Mouse (Mus musculus) MEL (cell line): ENCODE results near the gene Adamtsl1. TPM values are rescaled to one million over a fixed set of nuclear protein-coding genes. Genes with fewer than 3 reads are reported as not detected.

Experiments used
- DNase-seq: peaks from one replicate; pipeline ENCODE4 v3.0.0; 2011; ENCODE audit warnings: low read depth, low spot score
- H3K27ac ChIP-seq: 2 replicates; pipeline ENCODE4 v1.5.1; 2012; ENCODE audit warnings: low read depth, mild to moderate bottlenecking, control low read depth, low read length, moderate library complexity; ENCODE audit not compliant: control insufficient read depth
- H3K27me3 ChIP-seq, 2 experiments: fragments of 150-350 bp in 1 of 2; sonication (generic) in 1 of 2; 2 replicates each; pipeline ENCODE4 v1.6.1; 2012; ENCODE audit warnings: low read length in 2 of 2, mild to moderate bottlenecking in 2 of 2, improper control_type of control experiment in 1 of 2, moderate library complexity in 1 of 2; ENCODE audit not compliant: insufficient read depth in 2 of 2, control insufficient read depth in 1 of 2
- H3K36me3 ChIP-seq, 2 experiments: 2 replicates each; pipeline ENCODE4 v1.6.1; 2012 to 2014; ENCODE audit warnings: low read length in 2 of 2, improper control_type of control experiment in 1 of 2, inconsistent platforms in 1 of 2, mild to moderate bottlenecking in 1 of 2; ENCODE audit not compliant: insufficient read depth in 2 of 2, control insufficient read depth in 1 of 2
- H3K4me1 ChIP-seq, 2 experiments: fragments of 150-350 bp in 1 of 2; sonication (generic) in 1 of 2; 2 replicates each; pipeline ENCODE4 v1.6.1; 2012; ENCODE audit warnings: low read length in 2 of 2, improper control_type of control experiment in 1 of 2, mild to moderate bottlenecking in 1 of 2; ENCODE audit not compliant: insufficient read depth in 2 of 2, control insufficient read depth in 1 of 2
- H3K4me3 ChIP-seq, 2 experiments: fragments of 150-350 bp in 1 of 2; sonication (generic) in 1 of 2; 2 replicates each; pipeline ENCODE4 v1.5.1; 2012; ENCODE audit warnings: low read depth in 2 of 2, low read length in 2 of 2, mild to moderate bottlenecking in 2 of 2, moderate library complexity in 2 of 2, control low read depth in 1 of 2, improper control_type of control experiment in 1 of 2; ENCODE audit not compliant: control insufficient read depth in 1 of 2, insufficient read depth in 1 of 2
- H3K79me2 ChIP-seq: 2 replicates; pipeline ENCODE4 v1.6.1; 2012; ENCODE audit warnings: mild to moderate bottlenecking, low read length, moderate library complexity; ENCODE audit not compliant: control insufficient read depth, poor library complexity, insufficient read depth
- H3K9ac ChIP-seq: 2 replicates; pipeline ENCODE4 v1.6.1; 2012; ENCODE audit warnings: low read depth, mild to moderate bottlenecking, control low read depth, low read length, moderate library complexity; ENCODE audit not compliant: control insufficient read depth, poor library complexity, severe bottlenecking
- H3K9me3 ChIP-seq: fragments of 150-350 bp; sonication (generic); replicated peaks from 2 replicates; pipeline ENCODE4 v1.6.1; 2012; ENCODE audit warnings: mild to moderate bottlenecking, low read length, improper control_type of control experiment, moderate library complexity; ENCODE audit not compliant: insufficient read depth
- CHD1 ChIP-seq: IDR thresholded peaks from 2 replicates; pipeline ENCODE4 v1.6.1; 2012; ENCODE audit warnings: low read depth, mild to moderate bottlenecking, inconsistent platforms, low read length, improper control_type of control experiment
- CTCF ChIP-seq, 3 experiments: IDR thresholded peaks in 2 of 3; conservative IDR thresholded peaks in 1 of 3; 2 replicates each; pipeline ENCODE4 v1.5.1; 2011 to 2012; ENCODE audit warnings: low read length in 3 of 3, low read depth in 2 of 3, mild to moderate bottlenecking in 2 of 3, improper control_type of control experiment in 1 of 3, inconsistent platforms in 1 of 3, mixed read lengths in 1 of 3, moderate library complexity in 1 of 3; ENCODE audit not compliant: control insufficient read depth in 1 of 3, insufficient read depth in 1 of 3, poor library complexity in 1 of 3, severe bottlenecking in 1 of 3
- ELF1 ChIP-seq: IDR thresholded peaks from 2 replicates; pipeline ENCODE4 v1.6.1; 2014; ENCODE audit warnings: low read depth, mild to moderate bottlenecking, inconsistent platforms, low read length, improper control_type of control experiment, moderate library complexity
- EP300 ChIP-seq, 2 experiments: IDR thresholded peaks; 2 replicates each; pipeline ENCODE4 v1.6.1; 2011; ENCODE audit warnings: improper control_type of control experiment in 2 of 2, low read length in 2 of 2, low read depth in 1 of 2, mild to moderate bottlenecking in 1 of 2
- GABPA ChIP-seq: IDR thresholded peaks from 2 replicates; pipeline ENCODE4 v1.6.1; 2012; ENCODE audit warnings: low read depth, mild to moderate bottlenecking, inconsistent platforms, low read length, improper control_type of control experiment, moderate library complexity
- GATA1 ChIP-seq: IDR thresholded peaks from 2 replicates; pipeline ENCODE4 v1.6.1; 2011; ENCODE audit warnings: low read depth, low read length, improper control_type of control experiment
- HCFC1 ChIP-seq: IDR thresholded peaks from 2 replicates; pipeline ENCODE4 v1.6.1; 2012; ENCODE audit warnings: low read depth, mild to moderate bottlenecking, inconsistent platforms, low read length, improper control_type of control experiment, moderate library complexity
- JUND ChIP-seq: IDR thresholded peaks from 2 replicates; pipeline ENCODE4 v1.6.1; 2011; ENCODE audit warnings: low read depth, mild to moderate bottlenecking, improper control_type of control experiment, low read length
- KAT2A ChIP-seq: conservative IDR thresholded peaks from 2 replicates; pipeline ENCODE4 v1.6.1; 2012; ENCODE audit warnings: low read depth, low read length, improper control_type of control experiment, inconsistent platforms
- MAFK ChIP-seq: IDR thresholded peaks from 2 replicates; pipeline ENCODE4 v1.6.1; 2011; ENCODE audit warnings: low read depth, mild to moderate bottlenecking, low read length, improper control_type of control experiment, borderline replicate concordance
- MAX ChIP-seq: IDR thresholded peaks from 2 replicates; pipeline ENCODE4 v1.6.1; 2011; ENCODE audit warnings: low read length, improper control_type of control experiment
- MEF2A ChIP-seq: IDR thresholded peaks from 2 replicates; pipeline ENCODE4 v1.6.1; 2014; ENCODE audit warnings: low read depth, mild to moderate bottlenecking, inconsistent platforms, low read length, improper control_type of control experiment; ENCODE audit not compliant: poor library complexity, insufficient replicate concordance, severe bottlenecking; ENCODE audit errors: extremely low read depth
- MXI1 ChIP-seq: IDR thresholded peaks from 2 replicates; pipeline ENCODE4 v1.6.1; 2011; ENCODE audit warnings: mild to moderate bottlenecking, low read depth, low read length, improper control_type of control experiment
- MYC ChIP-seq: IDR thresholded peaks from 2 replicates; pipeline ENCODE4 v1.6.1; 2011; ENCODE audit warnings: low read depth, mild to moderate bottlenecking, low read length, improper control_type of control experiment, moderate library complexity
- NELFE ChIP-seq: IDR thresholded peaks from 2 replicates; pipeline ENCODE4 v1.6.1; 2011; ENCODE audit warnings: low read depth, low read length, improper control_type of control experiment
- POLR2A ChIP-seq, 2 experiments: IDR thresholded peaks; 2 replicates each; pipeline ENCODE4 v1.6.1; 2011 to 2012; ENCODE audit warnings: low read length in 2 of 2, mild to moderate bottlenecking in 2 of 2, control low read depth in 1 of 2, improper control_type of control experiment in 1 of 2, low read depth in 1 of 2, moderate library complexity in 1 of 2; ENCODE audit not compliant: control insufficient read depth in 1 of 2, insufficient read depth in 1 of 2, poor library complexity in 1 of 2
- POLR2AphosphoS2 ChIP-seq: IDR thresholded peaks from 2 replicates; pipeline ENCODE4 v1.6.1; 2011; ENCODE audit warnings: low read length, improper control_type of control experiment
- POLR2AphosphoS5 ChIP-seq: IDR thresholded peaks from 2 replicates; pipeline ENCODE4 v1.6.1; 2012; ENCODE audit warnings: low read depth, borderline replicate concordance, mild to moderate bottlenecking, inconsistent platforms, low read length, moderate library complexity, mixed read lengths
- RAD21 ChIP-seq: IDR thresholded peaks from 2 replicates; pipeline ENCODE4 v1.6.1; 2011; ENCODE audit warnings: mild to moderate bottlenecking, low read depth, low read length, improper control_type of control experiment
- SIN3A ChIP-seq: IDR thresholded peaks from 2 replicates; pipeline ENCODE4 v1.6.1; 2012; ENCODE audit warnings: low read length, improper control_type of control experiment, inconsistent platforms
- TBP ChIP-seq: IDR thresholded peaks from 2 replicates; pipeline ENCODE4 v1.8.0; 2011; ENCODE audit warnings: low read depth, low read length, improper control_type of control experiment
- USF2 ChIP-seq, 2 experiments: IDR thresholded peaks; 2 replicates each; pipeline ENCODE4 v1.6.1; 2011 to 2012; ENCODE audit warnings: improper control_type of control experiment in 2 of 2, low read length in 2 of 2, borderline replicate concordance in 1 of 2, inconsistent platforms in 1 of 2, low read depth in 1 of 2, mild to moderate bottlenecking in 1 of 2; ENCODE audit not compliant: insufficient read depth in 1 of 2
- ZC3H11A ChIP-seq: IDR thresholded peaks from 2 replicates; pipeline ENCODE4 v1.6.1; 2012; ENCODE audit warnings: low read depth, mild to moderate bottlenecking, inconsistent platforms, low read length, improper control_type of control experiment
- ZKSCAN1 ChIP-seq: IDR thresholded peaks from 2 replicates; pipeline ENCODE4 v1.6.1; 2012; ENCODE audit warnings: low read depth, mild to moderate bottlenecking, inconsistent platforms, low read length, improper control_type of control experiment, moderate library complexity
- polyA plus RNA-seq, 2 experiments: library from polyadenylated mRNA; stranded (reverse) in 1 of 2; unstranded in 1 of 2; fragments of >175 nt in 1 of 2; fragments of >200 nt in 1 of 2; gene quantifications; 2 replicates each; pipeline versions ENCODE4 v1.2.1 to v1.2.4; 2012; ENCODE audit warnings: low replicate concordance in 2 of 2, low read depth in 1 of 2; ENCODE audit not compliant: insufficient read length in 2 of 2, insufficient read depth in 1 of 2, missing spikeins in 1 of 2
- total RNA-seq: library from RNA; depleted of rRNA; stranded (reverse); fragments of 300-350 nt; gene quantifications from 2 replicates; pipeline ENCODE4 v1.2.3, GENCODE M21; 2012

The Adamtsl1 gene
- total and polyA plus RNA-seq, 3 experiments = not detected

DNA sequence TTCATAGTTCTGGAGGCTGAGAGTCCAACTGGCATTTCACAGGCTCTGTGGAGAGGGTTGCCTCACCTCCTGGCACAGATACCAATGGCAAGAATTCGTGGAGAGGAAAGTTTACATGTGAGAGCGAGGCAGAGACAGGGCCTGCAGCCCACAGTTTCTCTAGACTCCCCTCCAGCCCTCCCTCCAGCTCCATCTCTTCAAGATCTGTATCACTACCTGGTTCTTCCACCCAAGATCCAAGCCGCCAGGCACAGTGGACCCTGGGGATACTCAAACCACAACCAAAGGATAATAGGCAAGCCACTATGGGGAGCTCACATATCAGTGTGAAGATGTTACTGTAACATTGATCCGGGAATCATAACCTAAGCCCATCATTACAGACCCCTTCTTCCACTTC lies 546.6 kb downstream of the Adamtsl1 start:
- Histone ChIP-seq H3K9ac (no peak overlapping the region), H3K27ac (no peak overlapping the region), H3K9me3 (no peaks in the 10 kb centered on the region), H3K79me2 (no peaks in the 10 kb centered on the region), H3K4me1 (no peaks in the 10 kb centered on the region), H3K36me3 (no peaks in the 10 kb centered on the region), H3K27me3 (no peaks in the 10 kb centered on the region), H3K4me3 (no peak overlapping the region)
- no peak for DNase-seq
- no peak for TF ChIP-seq CHD1
- no peak for TF ChIP-seq GATA1
- TF ChIP-seq ZC3H11A = no peak
- no peak for TF ChIP-seq POLR2A (IDR thresholded peaks at IDR 0.05; ENCODE audit: control insufficient read depth in 1 of 2, insufficient read depth in 1 of 2, low read depth in 1 of 2, low read length in 2 of 2, poor library complexity in 1 of 2)
- no peak for TF ChIP-seq RAD21
- TF ChIP-seq KAT2A = no peak
- no peak for TF ChIP-seq MYC
- no peak for TF ChIP-seq GABPA
- no peak for TF ChIP-seq USF2 (IDR thresholded peaks at IDR 0.05; ENCODE audit: borderline replicate concordance in 1 of 2, insufficient read depth in 1 of 2, low read depth in 1 of 2, low read length in 2 of 2)
- TF ChIP-seq CTCF (IDR thresholded peaks at IDR 0.05 in 2 of 3, conservative IDR thresholded peaks at IDR 0.05 in 1 of 3; ENCODE audit: control insufficient read depth in 1 of 3, insufficient read depth in 1 of 3, low read depth in 2 of 3, low read length in 3 of 3, poor library complexity in 1 of 3, severe bottlenecking in 1 of 3) = no peak
- TF ChIP-seq HCFC1 = no peak
- TF ChIP-seq POLR2AphosphoS5 = no peak
- no peak for TF ChIP-seq EP300 (IDR thresholded peaks at IDR 0.05; ENCODE audit: low read depth in 1 of 2, low read length in 2 of 2)
- no peak for TF ChIP-seq TBP
- TF ChIP-seq MAFK = no peak
- no peak for TF ChIP-seq MEF2A
- TF ChIP-seq, all 39 proteins: peak for 0

- Histone ChIP-seq H3K27me3 (no peaks in the 10 kb centered on the region), H3K36me3 (no peaks in the 10 kb centered on the region), H3K27ac (no peak overlapping the region), H3K4me3 (no peak overlapping the region), H3K79me2 (no peaks in the 10 kb centered on the region), H3K4me1 (no peaks in the 10 kb centered on the region), H3K9me3 (no peaks in the 10 kb centered on the region), H3K9ac (no peak overlapping the region)
- DNase-seq = no peak
- TF ChIP-seq POLR2AphosphoS2 (no peak), NELFE (no peak), RAD21 (no peak), CHD1 (no peak), ELF1 (no peak), JUND (no peak), MYC (no peak), GATA1 (no peak), ZKSCAN1 (no peak), TBP (no peak), KAT2A (no peak), MAFK (no peak), EP300 (IDR thresholded peaks at IDR 0.05; ENCODE audit: low read depth in 1 of 2, low read length in 2 of 2) (no peak), HCFC1 (no peak), MXI1 (no peak), CTCF (IDR thresholded peaks at IDR 0.05 in 2 of 3, conservative IDR thresholded peaks at IDR 0.05 in 1 of 3; ENCODE audit: control insufficient read depth in 1 of 3, insufficient read depth in 1 of 3, low read depth in 2 of 3, low read length in 3 of 3, poor library complexity in 1 of 3, severe bottlenecking in 1 of 3) (no peak), ZC3H11A (no peak), MEF2A (no peak), MAX (no peak), SIN3A (no peak)
Observed at GRCm38 (mm10) chr4:86068376-86068775, 554.4 kb downstream of the Adamtsl1 start.
